Mouse (Mus musculus) intestine, embryonic 15.5 days (tissue): ENCODE measurements around the gene Lamtor2. TPM values are rescaled to one million over a fixed set of nuclear protein-coding genes. Genes with fewer than 3 reads are reported as not detected.
"Not testable (repeated sequence)": the region's sequence is repeated elsewhere in the genome, so short reads cannot be mapped to it uniquely, and the experiment has no call there.

Experiments used
- ATAC-seq: fragments of 200-750 bp; cut with Nextera tagmentation; 2 replicates; pipeline ENCODE4 v1.8.0; 2017; ENCODE audit warnings: moderate TSS enrichment, moderate library complexity
- H3K27ac ChIP-seq: fragments of 300-500 bp; sonication (generic); 2 replicates; pipeline ENCODE4 v1.5.1; 2015; ENCODE audit warnings: mild to moderate bottlenecking, inconsistent platforms
- H3K27me3 ChIP-seq: fragments of 300-500 bp; sonication (generic); replicated peaks from 2 replicates; pipeline ENCODE4 v1.6.1; 2015; ENCODE audit warnings: inconsistent platforms
- H3K36me3 ChIP-seq: fragments of 300-500 bp; sonication (generic); 2 replicates; pipeline ENCODE4 v1.6.1; 2015; ENCODE audit warnings: inconsistent platforms
- H3K4me1 ChIP-seq: fragments of 300-500 bp; sonication (generic); replicated peaks from 2 replicates; pipeline ENCODE4 v1.6.1; 2015; ENCODE audit warnings: inconsistent platforms
- H3K4me2 ChIP-seq: fragments of 300-500 bp; sonication (generic); replicated peaks from 2 replicates; pipeline ENCODE4 v1.6.1; 2015; ENCODE audit warnings: mild to moderate bottlenecking, inconsistent platforms
- H3K4me3 ChIP-seq: fragments of 300-500 bp; sonication (generic); replicated peaks from 2 replicates; pipeline ENCODE4 v1.5.1; 2015; ENCODE audit warnings: inconsistent platforms
- H3K9ac ChIP-seq: fragments of 300-500 bp; sonication (generic); 2 replicates; pipeline ENCODE4 v1.6.1; 2015; ENCODE audit warnings: inconsistent platforms
- H3K9me3 ChIP-seq: fragments of 300-500 bp; sonication (generic); 2 replicates; pipeline ENCODE4 v1.6.1; 2016; ENCODE audit warnings: inconsistent platforms
- WGBS: fragments of 180-500 bp; shearing (Covaris S2); methylation state at CpG from one replicate; pipeline ENCODE4 v1.1.7; 2015; 5-methylcytosine and 5-hydroxymethylcytosine counted together
- polyA plus RNA-seq: library from polyadenylated mRNA; unstranded; fragments of >200 nt; fragmentation: Nextera tagmentation; extraction: Ambion mirVana; gene quantifications from 2 replicates; pipeline ENCODE4 v1.2.1, GENCODE M21; 2015

Lamtor2 gene
- polyA plus RNA-seq: 188 and 231 TPM in 2 replicates

DNA sequence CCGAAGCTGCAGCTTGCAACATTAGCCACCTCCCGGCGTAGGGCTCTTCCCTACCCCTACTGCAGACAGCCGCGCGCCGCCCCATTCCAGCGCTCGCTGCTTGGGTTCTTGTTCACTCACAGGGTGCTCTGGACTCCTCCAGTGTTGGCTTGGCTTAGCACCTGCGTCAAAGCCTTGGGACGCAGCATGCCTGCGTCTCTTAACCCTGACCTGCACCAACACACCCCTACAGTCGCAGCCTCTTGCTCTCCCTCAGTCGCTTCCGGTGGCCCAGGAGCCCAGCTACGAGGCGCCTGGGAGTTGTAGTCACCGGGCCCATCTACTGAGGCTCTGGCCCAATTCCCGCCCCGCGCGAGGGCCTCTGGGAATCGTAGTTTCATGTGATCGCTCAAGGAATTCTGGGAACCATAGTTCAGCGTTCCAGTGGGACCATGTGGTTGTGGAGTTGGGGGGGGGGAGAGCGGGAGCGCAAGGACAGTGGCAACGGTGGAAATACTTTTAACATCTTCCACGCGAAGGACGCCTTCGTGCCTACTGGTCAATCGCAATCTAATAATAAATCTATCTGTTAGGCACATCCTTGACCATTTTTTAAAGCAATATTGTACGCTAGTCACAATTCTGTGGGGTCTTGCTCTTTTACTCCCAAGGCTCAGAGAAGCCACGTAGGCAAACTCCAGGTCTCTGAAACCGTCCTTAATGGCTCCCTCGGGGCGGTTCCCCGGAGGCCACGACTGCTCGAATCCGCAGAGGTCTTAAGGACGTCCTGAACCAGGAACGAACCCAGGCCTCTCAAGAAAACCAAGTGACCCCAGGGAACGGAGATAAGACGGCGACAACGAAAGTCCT, at the start of gene Lamtor2:
Lamtor2 (minus strand) TSS at position 399 of the 849 bp plus-strand sequence.
- H3K9ac ChIP-seq: peak within 1 kb of the TSS; percentile 93
- peaks cover 22% of the 10 kb centered on the region; the same call in 1 of the 2 replicates for H3K4me1 ChIP-seq
- H3K27me3 ChIP-seq: no peaks in the 10 kb centered on the region
- under 1% methylated on average over 48 of the region's 48 CpGs for WGBS
- H3K27ac ChIP-seq: peak within 1 kb of the TSS; percentile 94
- peak; percentile 88 for ATAC-seq
- H3K4me3 ChIP-seq: peak within 1 kb of the TSS; percentile 85
- no peaks in the 10 kb centered on the region for H3K9me3 ChIP-seq
- H3K36me3 ChIP-seq: peaks cover 14% of the 10 kb centered on the region; the same call in 1 of the 2 replicates
- H3K4me2 ChIP-seq: peak within 1 kb of the TSS; percentile 85

DNA sequence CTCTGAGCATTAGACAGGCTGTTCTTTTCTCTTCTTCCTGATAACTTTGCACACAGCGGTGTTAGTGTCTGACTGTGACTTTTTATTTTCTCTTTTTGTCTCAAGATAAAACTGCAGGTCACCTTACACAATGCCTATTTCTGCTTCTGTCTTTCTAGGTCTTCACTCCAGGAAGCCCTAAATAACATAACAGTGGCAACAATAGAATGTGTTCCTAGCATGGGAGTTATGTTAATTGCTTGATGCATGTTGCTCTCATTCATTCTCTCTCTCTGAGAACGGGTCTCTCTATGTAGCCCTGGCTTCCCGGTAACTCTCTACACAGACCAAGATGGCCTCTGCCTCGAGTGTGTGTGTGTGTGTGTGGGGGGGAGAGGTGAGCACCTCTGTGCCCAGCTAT, 49.6 kb upstream of the Lamtor2 start:
- Histone ChIP-seq H3K9me3 (no peaks in the 10 kb centered on the region), H3K36me3 (no peaks in the 10 kb centered on the region), H3K4me3 (no peak overlapping the region), H3K27ac (no peak overlapping the region), H3K27me3 (no peaks in the 10 kb centered on the region), H3K9ac (no peak overlapping the region), H3K4me2 (no peak overlapping the region), H3K4me1 (peaks cover 4% of the 10 kb centered on the region; the same call in 1 of the 2 replicates)
- no peak for ATAC-seq
- 80% methylated on average over 4 of the region's 4 CpGs for WGBS

- H3K9me3 ChIP-seq, ATAC-seq: not testable (repeated sequence)
These were observed 43.7 kb upstream of the Lamtor2 start for GRCm38 (mm10) chr3:88596547-88596946.

GRCm38 (mm10) chr3:88593893-88594580, 41.2 kb upstream of the Lamtor2 start:
- H3K9ac ChIP-seq: no peak overlapping the region
- H3K4me2 ChIP-seq: peak overlapping the region; percentile 34; the same call in 1 of the 2 replicates

More at GRCm38 (mm10) chr3:88596547-88596946, 43.7 kb upstream of the Lamtor2 start:
- not testable (repeated sequence) for H3K4me3 ChIP-seq, H3K27me3 ChIP-seq, H3K9ac ChIP-seq, H3K4me2 ChIP-seq, H3K36me3 ChIP-seq, H3K27ac ChIP-seq
- WGBS: 87% methylated on average over 4 of the region's 4 CpGs
- peaks cover 20% of the 10 kb centered on the region for H3K4me1 ChIP-seq

DNA sequence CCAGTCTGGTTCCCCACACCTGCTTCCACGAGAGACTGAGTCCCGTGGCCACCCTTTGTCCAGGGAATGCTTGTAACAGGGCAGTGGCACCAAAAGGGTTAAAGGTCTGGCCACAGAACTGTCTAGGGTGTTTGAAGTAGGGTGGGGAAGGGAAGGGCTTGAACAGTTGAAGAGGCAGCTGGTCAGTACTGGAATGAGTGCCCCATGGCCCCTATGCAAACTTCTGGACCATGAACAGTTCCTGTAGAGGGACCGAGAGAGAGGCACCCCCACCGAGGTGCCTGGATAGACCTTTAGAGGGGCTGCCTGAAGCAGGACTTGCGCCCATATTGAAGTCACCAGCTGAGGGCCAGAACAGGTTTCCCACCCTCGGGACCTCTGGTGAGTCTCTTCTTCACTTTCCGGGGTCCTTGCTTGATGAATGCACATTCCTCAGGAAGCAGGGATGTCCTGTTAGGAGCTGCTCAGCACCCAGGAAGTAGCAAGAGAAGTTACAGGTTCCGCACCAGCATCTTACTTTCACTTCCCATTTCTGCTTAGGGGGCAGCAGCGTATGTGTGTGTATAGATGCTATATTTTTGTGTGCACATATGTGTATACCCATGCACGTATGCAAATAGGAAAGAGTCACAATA, 40.2 kb upstream of the Lamtor2 start:
- H3K27me3 ChIP-seq: no peaks in the 10 kb centered on the region

More at GRCm38 (mm10) chr3:88593893-88594580, 41.2 kb upstream of the Lamtor2 start:
- Histone ChIP-seq H3K9me3 (no peaks in the 10 kb centered on the region), H3K27me3 (no peaks in the 10 kb centered on the region), H3K36me3 (no peaks in the 10 kb centered on the region), H3K4me3 (no peak overlapping the region), H3K27ac (peak overlapping the region; percentile 20), H3K4me1 (peaks cover 23% of the 10 kb centered on the region)
- peak; percentile 75 for ATAC-seq
- WGBS: 37% methylated on average over 10 of the region's 10 CpGs

DNA sequence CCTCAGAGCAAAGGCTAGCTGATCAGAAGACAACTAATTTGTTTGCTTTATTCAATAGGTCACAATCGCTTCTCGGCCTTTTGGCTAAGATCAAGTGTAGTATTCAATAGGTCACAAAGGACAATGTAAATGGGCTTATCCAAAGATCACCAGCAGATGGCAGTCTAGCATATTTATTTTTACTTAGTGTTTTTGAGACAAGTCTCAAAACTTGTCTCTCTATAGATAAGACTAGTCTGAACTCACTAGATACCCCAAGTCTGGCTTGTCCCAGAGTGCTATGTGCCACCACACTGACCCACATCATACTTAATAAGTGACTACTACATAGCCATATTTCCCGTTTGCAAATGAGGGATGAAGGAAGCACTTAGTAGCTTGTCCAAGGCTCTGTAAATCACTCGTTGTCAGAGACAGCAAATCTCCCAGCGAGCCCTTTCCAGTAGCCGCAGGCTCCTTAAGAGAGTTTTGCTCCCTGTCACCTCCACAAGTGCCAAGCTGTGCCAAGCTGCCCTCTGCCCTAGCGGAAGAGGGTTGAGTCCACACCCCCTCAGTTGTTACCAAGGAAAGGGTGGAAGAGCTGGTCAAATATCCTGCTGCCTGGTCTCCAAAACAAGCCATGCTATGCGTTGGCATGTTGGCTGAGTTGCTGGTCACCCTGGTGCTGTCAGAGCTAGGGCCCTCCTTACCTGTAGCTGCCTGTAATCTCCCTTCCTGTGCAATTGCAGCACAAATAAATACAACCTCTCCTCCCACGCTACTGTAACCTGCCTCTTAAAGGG, 39.3 kb upstream of the Lamtor2 start:
- H3K27ac ChIP-seq: 0 out of 2 replicates have a peak overlapping the region, but pooled peaks have one; percentile 17
- no peak overlapping the region for H3K9ac ChIP-seq
- 24% methylated on average over 9 of the region's 9 CpGs for WGBS
- peaks cover 15% of the 10 kb centered on the region for H3K36me3 ChIP-seq
- H3K4me3 ChIP-seq: no peak overlapping the region
- H3K4me2 ChIP-seq: peak overlapping the region; percentile 30; the same call in 1 of the 2 replicates
- H3K27me3 ChIP-seq: no peaks in the 10 kb centered on the region
- H3K9me3 ChIP-seq: no peaks in the 10 kb centered on the region
- H3K4me1 ChIP-seq: peaks cover 23% of the 10 kb centered on the region
- peak; percentile 47; the same call in 1 of the 2 replicates for ATAC-seq

More for the DNA sequence above, 40.2 kb upstream of the Lamtor2 start:
- peak overlapping the region; percentile 15; the same call in 1 of the 2 replicates for H3K4me2 ChIP-seq
- H3K4me1 ChIP-seq: peaks cover 23% of the 10 kb centered on the region
- H3K9ac ChIP-seq: no peak overlapping the region
- 67% methylated on average over 10 of the region's 10 CpGs for WGBS
- peak; percentile 37; the same call in 1 of the 2 replicates for ATAC-seq
- peaks cover 5% of the 10 kb centered on the region for H3K36me3 ChIP-seq
- H3K4me3 ChIP-seq: no peak overlapping the region
- H3K27ac ChIP-seq: no peak overlapping the region
- H3K9me3 ChIP-seq: no peaks in the 10 kb centered on the region

DNA sequence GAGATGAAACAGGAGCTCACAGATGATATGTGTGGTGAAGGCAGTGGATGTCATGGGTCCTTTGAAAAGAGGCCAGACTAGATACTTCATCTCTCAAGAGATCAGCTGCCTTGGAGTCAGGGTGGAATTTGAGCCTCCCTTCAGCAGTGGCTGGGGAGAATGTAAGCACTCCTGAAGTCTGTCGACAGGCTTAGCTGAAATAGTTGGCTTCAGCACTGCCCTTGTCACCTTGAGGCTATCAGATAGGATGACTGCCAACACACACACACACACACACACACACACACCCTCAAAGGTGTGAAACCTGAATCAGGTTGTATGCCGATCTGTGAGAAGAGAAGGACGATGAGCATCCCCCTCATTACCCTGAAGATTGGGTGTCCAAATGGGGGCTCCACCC, 38.2 kb upstream of the Lamtor2 start:
- H3K9ac ChIP-seq: no peak overlapping the region
- no peak overlapping the region for H3K4me3 ChIP-seq
- H3K9me3 ChIP-seq: no peaks in the 10 kb centered on the region
- 48% methylated on average over 3 of the region's 3 CpGs for WGBS
- H3K27me3 ChIP-seq: no peaks in the 10 kb centered on the region
- H3K4me1 ChIP-seq: peaks cover 23% of the 10 kb centered on the region
- no peak for ATAC-seq
- peaks cover 21% of the 10 kb centered on the region for H3K36me3 ChIP-seq
- H3K27ac ChIP-seq: no peak overlapping the region
- H3K4me2 ChIP-seq: no peak overlapping the region

DNA sequence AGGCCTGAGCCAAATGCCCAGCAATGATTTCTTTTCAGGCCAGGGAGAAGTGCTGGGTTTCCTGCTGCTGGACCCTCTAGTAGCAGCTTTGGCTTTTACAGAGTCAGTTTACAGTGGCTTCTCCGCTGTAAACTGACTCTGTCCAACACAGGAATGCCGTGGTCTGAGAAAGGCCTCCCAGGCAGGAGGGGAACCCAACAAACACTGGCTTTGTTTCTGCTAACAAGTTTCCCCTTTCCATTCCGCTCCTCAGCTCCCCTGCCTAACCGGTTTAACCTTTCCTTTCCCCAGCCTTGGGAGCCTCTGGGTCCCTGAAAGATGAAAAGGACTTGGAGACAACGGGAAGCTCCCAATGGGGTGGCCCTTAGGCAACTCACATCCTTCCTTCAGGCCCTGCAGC, 37.4 kb upstream of the Lamtor2 start:
- Histone ChIP-seq H3K4me3 (no peak overlapping the region), H3K27ac (no peak overlapping the region), H3K4me1 (peaks cover 23% of the 10 kb centered on the region), H3K27me3 (no peaks in the 10 kb centered on the region), H3K36me3 (peaks cover 27% of the 10 kb centered on the region), H3K9ac (no peak overlapping the region), H3K9me3 (no peaks in the 10 kb centered on the region), H3K4me2 (no peak overlapping the region)
- no peak for ATAC-seq
- 22% methylated on average over 5 of the region's 5 CpGs for WGBS

GRCm38 (mm10) chr3:88586640-88587039, 33.8 kb upstream of the Lamtor2 start:
- H3K9me3 ChIP-seq: no peaks in the 10 kb centered on the region
- no peak overlapping the region for H3K4me3 ChIP-seq
- ATAC-seq: no peak
- WGBS: 95% methylated on average over 5 of the region's 5 CpGs
- no peak overlapping the region for H3K9ac ChIP-seq
- H3K36me3 ChIP-seq: peaks cover 30% of the 10 kb centered on the region
- H3K4me2 ChIP-seq: no peak overlapping the region
- H3K27ac ChIP-seq: no peak overlapping the region
- peaks cover 3% of the 10 kb centered on the region; the same call in 1 of the 2 replicates for H3K4me1 ChIP-seq
- no peaks in the 10 kb centered on the region for H3K27me3 ChIP-seq

GRCm38 (mm10) chr3:88585769-88586168, 32.9 kb upstream of the Lamtor2 start:
- Histone ChIP-seq H3K27ac (no peak overlapping the region), H3K36me3 (peaks cover 30% of the 10 kb centered on the region), H3K4me3 (no peak overlapping the region)

DNA sequence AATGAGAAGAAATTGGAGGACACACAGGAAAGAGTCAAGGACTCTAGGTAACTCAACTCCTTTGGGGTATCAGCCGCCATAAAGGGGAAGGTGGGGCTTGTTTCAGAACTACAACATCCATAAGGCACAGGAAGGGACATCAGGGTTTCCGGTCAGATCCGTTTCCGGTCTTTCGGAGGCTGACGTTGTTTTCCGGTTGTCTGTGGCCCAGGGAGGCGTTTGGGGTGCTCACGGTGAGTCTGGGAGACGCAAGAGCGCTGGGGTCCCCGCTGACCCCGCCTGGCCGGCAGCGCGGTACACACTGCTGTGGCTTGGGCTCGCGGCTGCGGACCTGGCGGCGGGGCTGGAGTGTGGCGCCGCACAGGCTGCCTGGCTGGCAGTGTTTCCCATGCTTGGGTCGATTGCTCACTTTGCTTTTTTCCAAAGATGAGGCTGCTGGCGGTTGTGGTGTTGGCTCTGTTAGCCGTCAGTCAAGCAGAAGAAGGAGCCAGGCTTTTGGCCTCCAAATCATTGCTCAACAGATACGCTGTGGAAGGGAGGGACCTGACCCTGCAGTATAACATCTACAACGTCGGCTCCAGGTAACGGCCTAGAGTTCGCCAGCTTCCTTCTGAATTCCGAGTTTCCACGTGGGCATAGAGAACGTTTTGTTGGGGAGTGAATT, 26.7 kb upstream of the Lamtor2 start:
- WGBS: 0% methylated on average over 34 of the region's 34 CpGs
- Histone ChIP-seq H3K9ac (peak overlapping the region; percentile 98), H3K4me1 (peaks cover 8% of the 10 kb centered on the region; the same call in 1 of the 2 replicates), H3K9me3 (no peaks in the 10 kb centered on the region), H3K4me2 (peak overlapping the region; percentile 67), H3K27me3 (no peaks in the 10 kb centered on the region), H3K36me3 (peaks cover 3% of the 10 kb centered on the region), H3K27ac (peak overlapping the region; percentile 77), H3K4me3 (peak overlapping the region; percentile 100)
- peak; percentile 92 for ATAC-seq

More at GRCm38 (mm10) chr3:88585769-88586168, 32.9 kb upstream of the Lamtor2 start:
- ATAC-seq: no peak
- Histone ChIP-seq H3K27me3 (no peaks in the 10 kb centered on the region), H3K9me3 (no peaks in the 10 kb centered on the region), H3K4me2 (no peak overlapping the region), H3K4me1 (peaks cover 5% of the 10 kb centered on the region; the same call in 1 of the 2 replicates), H3K9ac (no peak overlapping the region)
- WGBS: 83% methylated on average over 6 of the region's 6 CpGs
